Mouse (Mus musculus): ENCODE measurements at regions not wholly inside any gene's neighbourhood (a gene's known extent, or its start where the extent isn't known, plus 50 kb on each side); places are given as distances from the start of the nearest gene placed in this dataset.

GRCm38 (mm10) chr12:33553731-33554130 lies 124.3 kb downstream of the Twistnb start:
- TF ChIP-seq CTCF (conservative IDR thresholded peaks at IDR 0.05; ENCODE audit: low read length): no peak
- no peak for TF ChIP-seq POU5F1 (IDR thresholded peaks at IDR 0.05; ENCODE audit: borderline replicate concordance, low read length)
- TF ChIP-seq NANOG (IDR thresholded peaks at IDR 0.05; ENCODE audit: borderline replicate concordance, low read length): no peak

Measured in E14TG2a.4 (cell line).